Mouse (Mus musculus) adipocyte (in vitro differentiated cells): ENCODE results near the gene Kptn.

Experiments used
- DNase-seq: peaks from one replicate; pipeline ENCODE4 v3.0.0-alpha.2; 2016; ENCODE audit warnings: low spot score

Kptn gene

GRCm38 (mm10) chr7:16161302-16161701 lies 41.6 kb downstream of the Kptn start:
- DNase-seq: no peak

GRCm38 (mm10) chr7:16162036-16162435 lies 42.3 kb downstream of the Kptn start:
- DNase-seq: no peak

DNA sequence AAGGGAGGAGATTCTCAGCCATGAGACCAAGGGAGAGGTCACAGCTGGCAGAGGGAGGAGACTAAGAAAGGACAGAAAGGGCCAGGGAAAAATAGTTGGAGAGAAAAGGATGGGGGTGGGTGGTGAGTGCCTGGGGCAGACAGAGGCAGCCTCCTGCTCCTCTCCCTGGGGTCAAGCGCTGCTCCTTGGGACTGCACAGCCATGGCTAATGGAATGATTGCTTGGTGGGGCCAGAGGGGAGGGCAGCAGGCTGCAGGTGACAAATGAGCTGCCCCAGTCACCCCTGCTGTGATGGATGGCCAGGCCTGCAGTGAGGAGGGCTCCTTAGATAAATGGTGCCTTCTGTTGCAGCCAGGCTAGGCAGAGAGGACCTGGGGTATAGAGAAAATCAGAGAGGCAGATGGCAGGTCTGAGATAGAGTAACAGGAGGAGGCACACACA lies 52.5 kb downstream of the Kptn start:
- peak; percentile 51 for DNase-seq

GRCm38 (mm10) chr7:16172586-16173140 lies 53.0 kb downstream of the Kptn start:
- DNase-seq: no peak

DNA sequence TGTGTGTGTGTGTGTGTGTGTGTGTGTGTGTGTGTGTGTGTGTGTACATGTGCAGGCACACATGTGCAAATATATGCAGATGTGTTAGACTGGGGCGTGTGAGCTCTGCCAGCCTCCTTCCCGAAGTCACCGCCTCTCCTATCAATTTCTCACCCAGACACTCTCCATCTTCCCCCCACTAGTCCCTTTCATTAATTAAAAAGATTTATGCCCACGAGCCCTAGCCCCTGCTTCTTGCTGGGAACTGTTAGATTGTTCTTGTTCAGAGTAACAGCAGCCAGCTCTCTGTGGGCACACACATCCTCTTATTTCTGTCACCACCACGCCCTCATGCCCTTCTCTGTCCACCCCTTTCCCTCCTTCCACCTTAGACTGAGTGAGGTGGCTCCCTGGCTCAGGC lies 53.5 kb downstream of the Kptn start:
- DNase-seq: no peak

DNA sequence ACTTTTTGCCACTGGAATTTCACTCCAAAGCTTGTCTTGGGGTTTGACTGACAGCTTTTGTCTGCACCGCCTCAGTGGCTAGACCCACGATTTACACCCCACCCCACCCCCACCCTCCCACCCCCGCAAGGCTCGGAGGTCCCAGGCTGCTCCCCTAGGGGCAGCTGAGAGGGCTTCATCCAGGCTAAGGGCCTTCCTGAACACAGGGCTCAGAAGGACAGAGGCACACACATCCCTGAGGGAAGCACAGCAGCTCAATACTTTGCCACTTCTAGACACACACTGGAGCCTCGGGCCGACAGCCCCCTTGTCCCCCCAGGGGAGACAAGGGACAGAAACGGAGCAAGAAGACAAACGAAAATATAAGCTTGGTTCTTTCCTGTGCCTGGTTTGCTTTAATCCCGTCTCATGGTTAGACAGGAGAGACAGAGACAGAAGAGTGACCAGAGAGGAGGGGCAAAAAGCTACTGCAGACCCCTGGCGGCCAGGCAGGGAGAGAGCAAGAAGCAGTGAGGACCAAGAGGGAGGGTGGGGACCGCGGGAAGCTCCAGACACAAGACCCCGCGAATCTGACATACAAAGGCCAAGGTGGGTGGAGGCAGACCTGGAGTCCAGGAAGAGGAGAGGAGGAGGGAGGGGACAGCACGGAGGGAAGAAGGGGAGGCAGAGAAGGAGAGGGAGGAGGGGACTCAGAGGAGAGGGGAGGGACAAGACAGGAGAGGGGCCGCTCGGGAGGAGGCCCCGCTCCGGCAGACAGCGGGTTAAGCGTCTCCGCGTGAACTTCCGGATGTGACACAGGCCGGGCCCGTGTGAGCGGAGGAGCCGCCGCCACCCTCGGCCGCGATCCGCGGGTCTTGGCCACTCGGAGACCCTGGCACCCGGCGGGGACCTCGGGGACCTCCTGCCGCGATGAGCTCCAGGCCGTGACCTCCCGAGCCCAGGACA lies 55.2 kb downstream of the Kptn start, which contains the start of gene Meis3:
TSS of gene Meis3 (plus strand) at position 494 of the 945 bp plus-strand sequence.
- DNase-seq: peak; percentile 47

GRCm38 (mm10) chr7:16175542-16175931 lies 55.8 kb downstream of the Kptn start:
- no peak for DNase-seq
